Comparison of ENCODE assay signal across 8 mouse cellular contexts in genomic region chr9:120855293-120856050, GRCm38 (mm10).
DNase-seq lines count a peak whose midpoint lies in the region; ATAC-seq lines count a peak whose summit lies in the region.

No protein-coding gene starts in this region.

- no peak overlapping the region for H3K4me3 ChIP-seq in kidney, embryonic 15.5 days (replicated peaks)
- H3K4me3 ChIP-seq in forebrain, embryonic 13.5 days, result no peak overlapping the region

- no peaks in the 10 kb centered on the region for H3K36me3 ChIP-seq in kidney, embryonic 15.5 days
- no peaks in the 10 kb centered on the region for H3K36me3 ChIP-seq in forebrain, embryonic 13.5 days (ENCODE audit: poor library complexity, severe bottlenecking)

- ATAC-seq in kidney, embryonic 15.5 days (replicated peaks; ENCODE audit: low FRiP score), result no peak
- ATAC-seq in forebrain, embryonic 13.5 days, result peak; percentile 91
- ATAC-seq in activated CD4-positive, CD25-positive, alpha-beta regulatory T cell, adult 4 months, result no peak

- H3K9ac ChIP-seq in kidney, embryonic 15.5 days, result no peak overlapping the region
- no peak overlapping the region for H3K9ac ChIP-seq in forebrain, embryonic 13.5 days

- no peaks in the 10 kb centered on the region for H3K9me3 ChIP-seq in kidney, embryonic 15.5 days (replicated peaks)
- no peaks in the 10 kb centered on the region for H3K9me3 ChIP-seq in forebrain, embryonic 13.5 days (replicated peaks)

- peaks cover 18% of the 10 kb centered on the region for H3K4me1 ChIP-seq in kidney, embryonic 15.5 days
- H3K4me1 ChIP-seq in forebrain, embryonic 13.5 days, result peaks cover 15% of the 10 kb centered on the region; the same call in 1 of the 2 replicates

- H3K27ac ChIP-seq in kidney, embryonic 15.5 days, result no peak overlapping the region
- peak overlapping the region; percentile 70 for H3K27ac ChIP-seq in forebrain, embryonic 13.5 days

- 66% methylated on average over 3 of the region's 3 CpGs for WGBS in kidney, embryonic 15.5 days
- 29% methylated on average over 3 of the region's 3 CpGs for WGBS in forebrain, embryonic 13.5 days

- H3K27me3 ChIP-seq in kidney, embryonic 15.5 days, result no peaks in the 10 kb centered on the region
- no peaks in the 10 kb centered on the region for H3K27me3 ChIP-seq in forebrain, embryonic 13.5 days

- DNase-seq in kidney, postnatal 14 days, result peak; percentile 23
- peak; percentile 39 for DNase-seq in MN1 (ENCODE audit: low spot score)
- peak; percentile 74 for DNase-seq in lung, postnatal 10 days
- DNase-seq in ovary, adult 18-20 months (ENCODE audit: low spot score), result no peak
- no peak for DNase-seq in spleen, postnatal 4 days (ENCODE audit: low spot score in 2 of 2)

- H3K4me2 ChIP-seq in kidney, embryonic 15.5 days, result no peak overlapping the region
- no peak overlapping the region for H3K4me2 ChIP-seq in forebrain, embryonic 13.5 days

Comparison
In these comparisons a context has a peak if more than half of its experiments do, and no peak if none do; other contexts are left out.
1. DNase-seq: peak in kidney, postnatal 14 days (single experiment), MN1 (single experiment) and lung, postnatal 10 days (single experiment); none in ovary, adult 18-20 months (single experiment) and spleen, postnatal 4 days (0 of 2).